Mouse (Mus musculus) adipocyte (in vitro differentiated cells): ENCODE measurements at regions not wholly inside any gene's neighbourhood (a gene's known extent, or its start where the extent isn't known, plus 50 kb on each side); places are given as distances from the start of the nearest gene placed in this dataset.
A peak's percentile ranks its signal among the peaks of the same experiment; 100 is the strongest.

Experiments used
- DNase-seq: peaks from one replicate; pipeline ENCODE4 v3.0.0-alpha.2; 2016; ENCODE audit warnings: low spot score

DNA sequence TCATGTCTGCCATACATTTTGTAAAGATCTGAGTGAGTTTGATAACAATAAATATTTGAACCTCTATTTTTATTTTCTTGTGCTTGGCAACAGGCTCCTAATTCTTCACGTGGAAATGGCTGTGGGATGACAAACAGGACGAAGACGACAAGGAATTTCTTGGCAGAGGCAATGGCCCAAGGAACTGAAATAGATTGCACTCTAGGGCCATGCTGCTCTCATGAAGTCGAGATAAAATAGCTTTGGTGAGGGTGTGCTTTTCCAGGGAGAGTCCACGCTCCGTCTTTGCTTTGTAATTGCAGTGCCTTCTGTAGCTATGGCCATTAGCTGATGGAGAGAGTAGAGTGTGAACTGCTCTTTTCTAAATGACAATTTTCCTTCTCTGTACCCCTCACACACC is 50.9 kb upstream of the 1810046K07Rik start:
- DNase-seq = no peak

DNA sequence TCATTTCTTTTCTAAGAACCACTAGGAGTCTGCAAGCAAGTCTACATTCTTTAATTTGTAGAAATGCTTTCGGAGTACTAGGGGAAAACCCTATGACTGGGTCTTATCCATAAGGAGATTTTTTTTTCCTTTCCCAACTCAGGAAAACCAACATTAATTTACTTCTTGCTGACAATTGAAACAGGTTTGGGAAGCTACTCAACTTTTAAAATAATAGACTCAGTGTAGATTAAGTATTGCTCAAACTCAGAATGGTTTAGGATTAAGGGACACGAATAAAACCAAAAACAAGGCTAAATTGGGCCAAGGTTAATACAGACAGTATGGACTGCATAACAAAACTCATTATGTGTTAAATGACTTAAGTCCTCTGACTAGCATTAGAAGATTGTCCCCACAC is 65.2 kb upstream of the 1810046K07Rik start:
- DNase-seq = peak; percentile 64

DNA sequence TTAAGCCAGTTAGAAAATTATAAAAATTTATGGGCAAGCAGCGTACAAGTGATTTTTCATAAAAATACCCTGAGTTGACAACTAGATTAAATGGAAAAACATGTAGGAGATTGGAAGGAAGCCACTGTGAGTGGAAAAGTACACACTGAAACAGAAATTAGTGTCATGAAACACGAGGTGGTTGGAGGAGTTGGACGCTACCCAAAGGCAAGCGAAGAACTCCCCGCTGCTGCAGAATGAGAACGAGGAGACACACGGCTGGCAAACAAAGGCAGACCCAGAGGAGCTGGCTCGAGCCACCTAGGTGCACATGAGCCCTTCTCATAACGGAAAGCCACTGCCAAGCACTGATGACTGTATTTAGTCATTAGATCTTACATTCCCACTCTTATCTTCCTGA is 65.7 kb upstream of the 1810046K07Rik start:
- peak; percentile 91 for DNase-seq

DNA sequence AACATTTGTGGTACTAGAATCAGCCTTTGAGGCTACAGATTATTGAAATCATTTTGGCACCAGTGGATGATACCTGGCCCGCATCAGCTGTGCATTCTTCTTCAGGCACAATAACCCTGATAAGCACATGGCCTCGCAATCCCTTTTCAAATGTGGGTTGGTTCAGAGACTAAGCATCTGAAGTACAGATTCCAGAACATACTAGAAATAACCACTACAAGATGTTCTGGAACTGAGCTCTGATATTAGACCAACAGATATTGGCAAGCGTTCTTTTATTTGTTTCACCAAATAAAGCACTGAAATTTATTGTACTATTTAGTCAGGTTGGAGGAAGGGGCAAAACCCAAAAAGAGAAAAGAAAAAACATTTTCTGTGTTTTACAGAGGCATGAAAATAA is 68.1 kb upstream of the 1810046K07Rik start:
- peak; percentile 25 for DNase-seq

DNA sequence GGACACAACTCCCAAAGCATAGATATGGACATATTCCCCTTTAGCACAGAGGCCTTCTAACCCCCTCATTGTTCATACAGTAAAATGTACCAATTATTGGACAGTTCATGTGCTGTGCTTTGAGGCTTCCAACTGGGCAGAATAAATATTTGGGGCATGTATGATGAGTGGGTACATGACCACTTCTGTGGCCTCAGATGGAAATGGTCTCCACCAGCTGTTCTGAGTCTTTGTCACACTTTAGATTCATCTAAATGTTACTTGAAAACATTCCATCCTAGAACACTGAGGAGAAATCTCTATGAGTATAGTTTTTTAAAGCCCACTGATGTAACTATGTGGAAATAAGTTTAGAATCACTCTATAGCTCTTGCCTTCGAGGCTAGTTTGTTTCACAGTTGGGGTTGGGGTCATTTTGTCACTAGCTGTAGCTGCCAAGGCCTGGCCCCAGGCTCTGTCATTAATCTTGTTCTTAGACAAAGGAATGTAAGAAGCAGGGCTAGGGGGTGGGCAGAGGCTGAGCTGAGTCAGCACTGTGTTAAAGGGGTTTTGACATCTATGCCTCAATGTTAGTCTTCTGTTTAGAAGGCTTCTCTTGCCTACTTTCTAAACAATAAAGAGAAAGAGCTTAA is 69.0 kb upstream of the 1810046K07Rik start:
- peak; percentile 77 for DNase-seq

DNA sequence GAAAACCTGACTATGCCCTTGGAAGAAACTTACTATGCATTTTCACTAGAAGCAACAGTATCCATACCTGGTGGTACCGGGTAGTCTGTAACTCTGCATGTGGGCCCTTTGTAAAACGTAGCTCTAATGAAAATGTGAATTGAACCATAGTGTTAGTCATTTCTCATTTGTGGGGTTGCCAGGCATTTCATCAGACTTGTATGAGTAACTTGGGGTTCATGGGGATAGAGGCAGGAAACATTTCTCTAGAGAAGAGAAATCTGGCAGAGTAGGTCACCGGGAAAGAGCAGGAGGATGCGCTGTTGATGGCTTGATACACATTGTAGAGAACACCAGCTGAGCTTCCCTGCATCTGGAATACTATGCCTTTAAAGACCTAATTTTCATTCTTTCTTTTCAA is 70.2 kb upstream of the 1810046K07Rik start:
- peak; percentile 44 for DNase-seq

DNA sequence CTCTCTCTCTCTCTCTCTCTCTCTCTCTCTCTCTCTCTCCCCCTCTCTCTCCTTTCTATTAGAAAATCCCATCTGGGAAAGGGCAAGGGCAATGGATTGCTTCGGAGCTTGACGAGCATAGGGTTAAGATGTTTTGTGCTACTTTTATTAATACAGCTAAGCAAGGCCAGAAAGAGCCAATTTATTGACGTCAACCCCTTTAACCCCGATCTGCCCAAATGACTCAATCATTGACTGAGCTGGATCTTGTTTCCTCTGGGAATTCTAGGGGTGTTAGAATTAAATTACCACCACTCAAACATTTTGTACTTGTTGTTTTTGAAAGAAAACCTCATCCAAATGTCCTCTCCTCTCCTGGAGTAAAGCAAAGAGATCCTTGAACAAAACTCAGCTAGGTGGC is 70.6 kb upstream of the 1810046K07Rik start:
- DNase-seq = peak; percentile 62

DNA sequence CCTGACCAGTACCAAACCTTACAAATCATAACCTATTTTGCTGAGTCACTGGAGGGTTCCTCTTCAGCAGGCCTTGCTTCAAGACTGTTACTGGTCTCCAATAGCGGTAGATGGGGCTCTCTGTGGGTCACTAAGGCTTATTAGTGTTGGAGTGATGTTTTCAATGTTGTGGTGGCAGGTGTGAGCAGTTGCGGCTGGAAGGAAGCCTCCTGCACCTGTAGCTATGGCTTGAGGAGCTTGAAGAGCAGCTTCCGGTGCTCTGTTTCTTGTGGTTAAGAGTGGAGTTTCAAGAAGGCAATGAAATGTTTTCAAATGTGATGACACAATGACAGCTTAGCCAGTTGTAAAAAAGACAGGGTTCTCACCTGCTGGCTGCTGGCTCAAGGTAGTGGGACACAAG is 73.1 kb upstream of the 1810046K07Rik start:
- no peak for DNase-seq

DNA sequence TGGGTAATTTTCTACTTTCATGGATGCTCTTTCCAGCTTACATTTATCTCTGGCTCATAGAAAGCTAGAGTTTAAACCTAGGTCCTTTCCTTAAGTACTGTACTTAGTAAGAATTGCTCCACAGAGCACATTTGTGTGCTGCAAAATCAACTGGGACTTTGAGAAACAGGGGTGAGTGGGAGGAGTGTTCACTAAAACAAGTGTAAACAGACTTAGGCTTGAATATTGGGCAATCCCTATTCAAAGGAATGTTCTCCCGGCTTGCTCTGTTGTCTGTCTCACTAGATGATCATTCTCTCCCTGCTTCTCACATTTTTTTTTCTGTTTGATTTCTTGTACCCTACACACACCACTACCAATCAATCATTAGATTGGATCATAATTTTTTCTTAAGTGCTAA is 79.3 kb upstream of the 1810046K07Rik start:
- peak; percentile 86 for DNase-seq

DNA sequence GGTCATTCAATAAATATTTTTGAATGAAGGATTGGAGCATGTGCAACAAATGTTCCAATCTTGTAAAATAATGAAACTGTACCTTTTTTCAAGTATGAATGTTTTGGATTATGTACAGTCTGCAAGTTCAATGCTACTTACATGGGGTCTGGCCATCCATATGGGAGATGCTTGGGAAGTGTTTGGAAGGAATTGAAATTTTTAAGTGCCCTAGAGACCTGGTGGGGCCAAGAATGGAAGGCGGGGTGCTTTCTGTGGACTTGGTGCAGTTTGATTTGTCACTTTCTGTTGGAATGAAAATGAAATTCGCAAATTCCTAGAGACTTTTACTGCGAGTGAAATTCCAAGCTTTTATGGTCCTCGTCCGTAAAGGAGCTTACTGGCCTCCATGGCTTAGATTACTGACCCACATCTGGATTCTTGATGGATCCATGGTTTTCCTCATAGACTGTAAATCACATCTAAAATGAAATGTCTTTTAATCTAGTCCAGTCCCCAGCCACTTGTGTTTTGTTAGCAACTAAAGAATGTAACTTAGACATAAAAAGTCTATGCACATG is 90.3 kb upstream of the 1810046K07Rik start:
- no peak for DNase-seq

DNA sequence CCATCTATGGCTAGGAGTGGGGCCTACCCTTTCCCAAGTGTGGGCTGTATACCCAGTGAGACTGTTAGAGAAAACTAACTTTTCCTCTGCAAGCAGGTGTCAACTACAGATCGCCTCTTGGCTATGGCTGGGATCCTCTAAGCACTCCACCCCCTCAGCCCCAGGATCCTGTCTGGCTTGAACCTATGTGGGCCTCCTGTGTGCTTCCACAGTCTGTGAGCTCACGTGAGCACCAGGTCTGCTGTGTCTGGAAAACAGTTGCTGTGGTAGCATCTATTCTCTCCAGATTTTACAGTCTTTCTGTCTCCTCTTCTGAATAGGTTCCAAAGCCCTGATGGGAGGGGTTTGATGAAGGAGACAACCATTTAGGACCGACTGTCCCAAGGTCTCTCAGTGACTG is 93.8 kb upstream of the 1810046K07Rik start:
- DNase-seq = no peak

DNA sequence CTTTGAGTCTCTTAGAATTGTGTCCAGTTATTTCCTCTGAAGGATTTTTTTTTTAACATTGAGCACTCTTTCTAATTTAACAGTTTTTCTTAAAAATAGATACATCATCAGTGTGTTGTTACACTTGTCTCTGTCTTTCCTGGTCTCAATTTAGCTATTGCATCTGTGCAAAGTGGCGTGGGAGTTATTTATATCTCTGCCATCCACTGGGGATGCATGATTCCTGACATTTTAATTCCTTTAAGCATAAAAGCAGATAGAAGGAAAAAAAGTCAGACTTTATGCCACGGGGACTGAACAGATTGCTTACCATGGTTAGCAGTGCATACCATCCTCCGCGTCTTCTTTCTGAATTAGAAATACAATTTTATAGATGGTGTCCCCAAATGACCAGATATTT is 94.6 kb upstream of the 1810046K07Rik start:
- DNase-seq = no peak

DNA sequence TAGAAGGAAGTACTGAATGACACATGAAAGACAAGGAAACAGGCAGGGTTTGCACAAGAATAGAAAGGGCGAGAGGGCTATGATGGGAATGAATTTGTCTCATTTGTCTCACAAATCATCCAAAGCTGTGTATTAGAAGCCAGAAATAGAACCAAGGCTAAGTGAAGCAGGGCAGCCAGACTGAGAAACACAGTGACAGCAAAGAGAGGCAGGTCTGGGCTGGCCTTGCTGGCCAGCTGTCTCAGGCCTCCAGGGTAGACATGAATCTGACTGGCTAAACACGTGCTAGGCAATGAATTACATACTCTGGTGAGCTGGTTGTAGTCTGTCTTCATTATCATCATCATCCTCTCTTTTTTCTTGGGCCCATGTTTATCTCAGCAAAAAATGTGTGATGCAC is 101.7 kb upstream of the 1810046K07Rik start:
- peak; percentile 33 for DNase-seq

DNA sequence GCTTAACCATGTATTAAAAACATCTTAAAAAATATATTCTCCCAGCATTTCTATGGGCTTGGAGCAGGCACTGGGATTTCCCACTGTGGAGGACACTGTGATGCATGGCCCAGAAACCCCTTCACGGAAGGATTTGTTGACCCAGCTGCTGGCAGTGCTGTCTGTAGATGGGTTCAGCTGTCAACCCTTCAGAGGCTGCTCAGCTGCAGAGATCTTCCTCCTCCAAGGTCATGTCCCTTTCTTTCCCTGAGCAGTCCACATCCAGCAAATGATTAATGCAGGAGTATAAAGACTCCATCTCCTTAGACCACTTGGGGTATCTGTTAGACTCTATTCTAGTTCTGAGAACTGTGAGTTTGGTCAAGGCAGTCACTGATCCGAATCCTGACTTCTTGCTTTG is 108.4 kb upstream of the 1810046K07Rik start:
- DNase-seq = no peak

DNA sequence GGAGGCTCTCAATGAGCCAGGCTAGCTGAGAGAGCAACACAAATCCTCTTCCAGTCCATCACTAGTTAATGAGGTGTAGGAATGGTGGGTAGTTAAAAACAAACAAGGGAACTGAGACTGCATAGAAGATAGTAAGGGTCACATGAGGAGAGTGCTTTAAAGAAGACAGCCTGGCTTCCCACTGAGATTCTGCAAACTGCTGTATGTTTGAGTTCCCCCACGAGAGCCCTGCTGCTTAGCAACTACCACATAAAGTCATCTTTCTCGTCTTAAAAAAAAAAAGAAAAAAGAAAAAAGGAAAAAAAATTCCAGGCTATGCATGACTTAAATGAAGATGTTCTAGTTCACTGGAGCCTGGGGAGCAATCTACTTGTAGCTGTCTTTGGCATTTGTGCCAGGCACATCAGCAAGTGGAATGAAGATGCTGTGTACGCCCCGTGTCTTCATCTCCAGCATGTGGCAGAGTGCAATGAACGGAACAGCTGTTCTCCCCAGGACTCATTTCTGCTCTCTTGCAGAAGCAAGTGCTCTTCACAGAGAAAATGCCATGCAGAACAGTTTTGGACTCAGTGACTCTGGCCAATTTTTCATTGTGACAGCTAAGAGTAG is 113.2 kb upstream of the 1810046K07Rik start:
- peak; percentile 55 for DNase-seq

DNA sequence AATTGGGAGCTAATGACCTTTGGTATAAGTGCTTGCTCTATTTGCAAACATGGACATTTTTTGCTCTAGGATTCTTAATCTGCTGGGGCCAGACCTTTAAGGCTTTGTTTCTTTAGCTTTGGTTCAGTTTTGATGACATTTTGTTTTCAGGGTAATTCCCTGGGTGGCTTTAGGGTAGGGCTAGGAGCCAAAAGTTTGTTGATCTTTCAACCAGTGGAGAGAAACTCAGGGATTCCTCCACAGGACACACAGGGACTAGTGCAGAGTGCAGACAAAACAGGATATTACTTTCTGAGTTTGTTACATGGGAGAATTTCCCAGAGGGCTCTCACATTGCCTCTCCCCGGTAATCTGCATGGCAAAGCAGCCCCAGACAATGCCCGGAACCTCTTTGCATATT is 127.0 kb upstream of the 1810046K07Rik start:
- DNase-seq = peak; percentile 89

DNA sequence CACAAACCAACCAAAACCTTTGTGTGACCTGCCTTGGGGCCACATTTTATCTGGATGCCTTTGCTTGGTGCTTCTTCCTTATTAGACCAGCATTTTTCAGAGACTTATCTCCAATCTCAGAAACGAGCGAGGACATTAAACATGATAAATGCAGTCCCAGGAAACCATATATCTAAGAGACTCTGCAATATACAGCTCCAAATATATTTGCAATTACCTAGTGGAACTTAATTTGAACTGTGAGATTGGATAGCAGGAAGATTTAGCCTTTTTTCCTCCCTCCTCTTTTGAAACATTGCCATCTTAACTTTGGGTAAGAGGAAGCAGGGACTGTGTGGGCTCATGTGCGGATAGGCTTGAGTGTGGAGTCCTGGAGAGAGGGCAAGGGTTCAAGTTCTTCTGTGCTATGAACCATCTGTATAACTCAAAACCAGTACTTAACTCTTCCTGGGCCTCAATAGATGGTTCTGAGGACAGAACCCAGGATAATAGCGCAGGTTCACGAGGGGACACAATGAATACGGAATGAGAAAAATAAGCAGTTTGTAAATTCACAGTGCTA is 133.8 kb upstream of the 1810046K07Rik start:
- no peak for DNase-seq

DNA sequence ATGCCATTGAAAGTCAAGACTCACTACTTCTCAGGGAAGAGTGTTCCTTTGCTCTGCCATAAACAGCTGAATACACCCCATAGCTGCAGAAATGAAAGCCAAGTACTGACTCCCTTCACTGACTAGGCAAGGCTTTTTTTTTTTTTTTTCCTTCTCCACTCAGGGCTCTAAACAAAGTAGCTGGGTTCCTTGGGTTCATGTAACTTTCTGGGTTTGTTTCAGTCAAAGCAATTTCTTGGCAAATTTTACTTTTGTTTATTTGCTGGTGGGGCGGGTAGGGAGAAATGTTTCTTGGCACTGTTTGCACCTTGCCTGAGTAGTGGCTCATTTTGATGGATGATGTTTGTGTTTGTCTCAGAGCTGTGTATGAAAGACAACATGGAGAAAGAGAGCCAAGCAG is 141.3 kb upstream of the 1810046K07Rik start:
- peak; percentile 92 for DNase-seq

DNA sequence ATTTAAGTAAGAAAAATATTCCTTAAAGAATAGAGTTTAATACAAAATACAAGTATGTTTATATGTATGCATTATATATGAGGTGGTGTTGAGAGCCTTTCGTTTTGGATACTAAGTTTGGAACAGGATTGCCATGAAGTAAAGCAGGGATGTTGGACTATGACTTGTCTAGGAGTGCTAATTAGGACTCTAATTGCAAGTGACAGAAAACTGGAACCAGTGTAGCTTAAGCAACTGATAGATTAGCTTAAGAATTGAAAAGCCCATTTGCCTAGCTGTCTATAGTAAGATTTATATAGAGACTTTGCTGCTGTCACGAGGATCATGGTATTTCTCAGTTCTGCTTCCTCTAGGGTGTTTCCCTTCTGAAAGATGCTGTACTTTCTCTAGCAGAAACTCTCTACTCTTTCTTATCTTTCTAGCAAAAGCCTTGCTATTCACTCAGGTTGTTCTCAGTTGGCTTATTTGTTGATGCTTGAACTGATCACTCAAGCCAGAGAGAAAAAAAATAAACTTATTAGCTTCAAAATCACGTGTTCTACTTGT is 147.9 kb upstream of the 1810046K07Rik start:
- DNase-seq = no peak

DNA sequence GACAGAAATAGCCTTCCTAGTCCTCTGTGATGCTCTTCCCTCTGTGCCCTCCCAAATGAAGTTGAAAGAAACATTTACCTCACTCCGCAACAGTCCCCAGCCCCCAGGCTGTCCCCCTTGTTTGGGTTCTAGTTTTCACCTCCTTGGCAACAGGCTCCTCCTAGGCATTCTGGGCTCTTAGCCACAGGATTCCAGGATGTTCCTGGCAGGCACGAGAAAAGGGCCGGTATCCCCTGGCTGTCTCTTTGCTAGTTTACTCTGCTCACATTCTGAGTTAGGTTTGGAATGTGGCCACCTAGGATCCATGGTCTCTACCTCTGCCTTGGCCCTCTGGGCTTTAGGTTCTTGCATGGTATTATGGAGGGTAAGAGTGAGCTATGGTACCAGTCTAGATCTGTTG is 159.1 kb upstream of the 1810046K07Rik start:
- peak; percentile 55 for DNase-seq

DNA sequence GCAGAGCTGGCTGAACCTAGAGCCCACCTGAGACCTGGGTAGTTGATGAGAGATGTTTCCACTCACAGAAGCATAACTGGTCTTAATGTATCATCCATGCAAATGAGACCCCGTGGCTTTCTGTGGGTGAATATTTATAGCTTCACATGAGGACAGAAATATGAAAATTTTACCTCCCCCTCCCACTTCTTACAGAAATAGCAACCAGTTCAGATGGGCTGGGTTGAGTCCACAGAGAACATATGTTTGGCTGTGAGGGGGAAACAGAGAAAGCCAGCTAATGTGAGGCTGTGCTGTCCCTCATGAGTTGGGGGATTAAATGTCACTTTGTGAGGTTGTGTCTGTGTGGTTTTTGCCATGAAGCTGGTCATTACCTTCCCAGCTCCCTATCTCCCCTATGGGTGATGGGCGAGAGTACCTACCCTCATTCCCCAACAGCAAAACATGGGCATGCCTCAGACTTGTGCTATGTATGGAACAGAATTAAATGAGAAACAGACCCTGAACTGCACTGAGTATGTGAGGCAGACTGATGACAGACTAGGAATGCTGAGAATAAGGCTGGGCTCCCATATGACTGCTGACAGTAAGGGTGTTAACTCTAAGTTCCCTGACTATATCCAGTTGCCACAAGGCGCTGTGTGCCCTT is 178.7 kb upstream of the 1810046K07Rik start:
- DNase-seq = no peak

DNA sequence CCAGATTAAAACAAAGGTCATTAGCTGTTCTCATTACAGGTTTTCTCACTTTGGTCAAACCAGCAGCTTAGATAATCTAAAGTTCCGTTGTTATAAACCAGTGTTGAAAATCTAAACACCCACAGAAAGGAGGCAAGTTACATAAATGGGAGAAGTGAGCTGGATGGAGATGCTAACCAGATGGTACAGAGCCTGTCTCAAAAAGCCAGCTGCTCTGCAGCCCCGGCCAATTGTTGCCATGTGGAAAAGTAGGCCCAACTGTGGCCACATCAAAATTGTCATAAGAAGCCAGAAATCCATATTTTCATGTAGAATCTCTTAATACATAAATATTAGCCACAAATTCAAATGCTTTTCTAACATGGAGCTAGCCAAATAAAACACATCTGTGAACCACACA is 188.9 kb upstream of the 1810046K07Rik start:
- DNase-seq = no peak

DNA sequence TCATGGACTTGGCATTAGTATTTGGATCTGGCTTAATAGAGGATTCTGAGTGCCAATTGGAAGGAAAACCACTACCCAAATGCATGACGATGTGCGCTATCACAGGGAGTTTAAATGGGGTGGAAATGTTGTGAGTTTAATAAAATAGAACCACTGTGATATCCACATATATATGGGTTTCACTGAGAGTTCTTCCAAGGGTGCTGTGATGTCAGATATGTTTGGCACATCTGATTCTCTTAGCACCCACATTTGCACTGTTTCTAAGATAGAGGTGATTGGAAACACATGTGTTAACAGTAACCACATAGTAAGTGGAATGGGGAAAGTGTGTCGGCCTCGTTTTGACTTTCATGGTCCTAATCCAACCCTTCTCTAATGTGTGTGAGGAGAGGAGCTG is 189.7 kb upstream of the 1810046K07Rik start:
- DNase-seq = peak; percentile 66
